Mouse (Mus musculus) urinary bladder, adult 2 months (tissue): Measurements from ENCODE around the gene Grik2. TPM values are rescaled to one million over a fixed set of nuclear protein-coding genes. Genes with fewer than 3 reads are reported as not detected.

Experiments used
- DNase-seq: peaks from one replicate; pipeline ENCODE4 v3.0.0; 2022; ENCODE audit warnings: low spot score
- polyA plus RNA-seq: library from polyadenylated mRNA; depleted of rRNA; stranded (reverse); fragments of >200 nt; gene quantifications from 2 replicates; pipeline ENCODE4 v1.2.3, GENCODE M21; 2012; rRNA removed

Gene Grik2
- polyA plus RNA-seq = 0.51 and 0.91 TPM in 2 replicates

DNA sequence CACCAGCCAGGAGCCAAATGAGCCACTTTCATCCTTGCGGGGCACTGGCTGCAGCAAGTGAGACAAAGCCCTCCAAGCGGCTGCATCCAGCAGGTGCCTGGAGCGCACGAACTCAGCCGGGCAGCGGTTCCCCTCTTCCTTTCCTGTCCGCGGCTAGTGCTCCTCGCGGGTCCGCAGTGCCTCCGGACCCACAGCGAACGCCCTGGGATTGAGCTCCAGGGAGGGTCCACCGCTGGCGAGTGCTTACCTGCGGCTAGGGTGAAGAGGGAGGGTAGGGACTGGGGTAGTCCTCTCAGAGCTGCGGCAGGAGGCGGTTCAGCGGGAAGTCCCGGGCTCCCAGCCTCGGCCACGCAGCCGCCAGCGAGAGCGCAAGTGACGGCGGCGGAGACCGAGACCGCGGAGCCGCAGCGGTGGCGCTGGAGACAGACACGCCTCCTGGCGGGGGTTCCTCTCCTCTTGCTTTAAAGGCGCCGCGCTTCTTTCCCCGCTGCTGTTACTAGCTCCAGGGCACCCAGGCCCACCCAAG is at the start of gene Grik2:
Grik2 (minus strand) TSS at position 386 of the 526 bp plus-strand sequence.
- peak; percentile 21 for DNase-seq

GRCm38 (mm10) chr10:49834392-49834791 is 45.8 kb upstream of the Grik2 start:
- DNase-seq = no peak

- DNase-seq = no peak
Observed at GRCm38 (mm10) chr10:49807276-49807675, 18.7 kb upstream of the Grik2 start.

DNA sequence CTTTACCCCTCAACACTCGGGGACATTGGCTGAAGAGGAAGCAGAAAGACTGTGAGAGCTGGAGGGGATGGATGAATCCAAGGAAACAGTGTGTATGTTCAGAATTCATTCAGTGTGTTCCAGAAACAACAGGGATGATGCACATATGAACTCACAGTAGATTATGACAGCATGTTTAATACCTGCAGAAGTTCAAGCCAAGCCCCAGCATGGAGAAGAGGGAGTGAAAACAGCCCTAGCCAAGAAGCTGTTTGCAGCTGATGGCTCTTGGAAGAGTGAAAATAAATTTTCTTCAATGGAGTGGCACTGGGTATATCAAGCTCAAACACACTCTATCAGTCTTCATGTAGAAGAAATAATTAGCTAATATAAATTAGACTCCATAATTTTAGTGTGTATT is 12.4 kb upstream of the Grik2 start:
- no peak for DNase-seq

DNA sequence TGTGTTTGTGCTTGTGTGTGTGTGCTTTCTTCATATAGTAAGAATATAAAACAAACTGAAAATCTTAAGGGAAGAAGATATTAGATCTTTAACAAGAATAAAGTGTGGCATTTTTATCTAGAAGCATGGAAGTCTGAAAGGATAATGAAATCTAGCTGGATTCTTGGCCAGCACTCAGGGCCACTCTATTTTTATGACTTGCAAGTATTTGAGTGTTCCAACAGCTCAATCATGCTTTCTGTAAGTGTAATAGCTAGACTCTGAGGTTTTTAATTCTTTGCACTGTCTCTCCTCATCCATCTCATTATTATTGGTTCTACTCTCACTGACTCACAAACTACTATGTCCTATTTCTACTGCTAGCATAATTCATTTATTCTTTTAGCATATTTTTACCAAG is 5.6 kb upstream of the Grik2 start:
- no peak for DNase-seq

- DNase-seq = no peak
Observed at GRCm38 (mm10) chr10:49790326-49790725, 1.8 kb upstream of the Grik2 start.

DNA sequence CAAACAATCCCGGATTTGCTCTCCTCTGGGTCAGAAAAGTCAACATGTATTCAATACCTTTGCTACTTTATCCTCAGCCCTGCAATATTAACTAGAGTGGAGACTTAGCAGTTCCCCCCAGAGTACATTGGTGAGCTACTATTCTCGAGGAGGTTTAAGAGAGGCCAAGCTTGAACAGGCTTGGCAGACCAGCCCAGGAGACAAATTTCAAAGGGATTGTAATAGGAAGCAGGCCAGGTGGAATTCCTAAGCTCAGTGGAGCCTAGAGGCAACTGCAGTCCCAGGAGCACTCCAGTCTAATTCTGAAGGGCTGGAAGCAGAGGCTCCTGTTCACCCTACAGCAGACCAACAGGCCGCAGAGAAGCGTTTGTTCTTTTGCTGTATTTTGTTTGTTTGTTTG is 1.1 kb upstream of the Grik2 start:
- DNase-seq = no peak

- DNase-seq = no peak
Observed at GRCm38 (mm10) chr10:49788914-49789313, 348 bp upstream of the Grik2 start.

GRCm38 (mm10) chr10:49786630-49787029 is 1.9 kb downstream of the Grik2 start:
- DNase-seq = no peak

DNA sequence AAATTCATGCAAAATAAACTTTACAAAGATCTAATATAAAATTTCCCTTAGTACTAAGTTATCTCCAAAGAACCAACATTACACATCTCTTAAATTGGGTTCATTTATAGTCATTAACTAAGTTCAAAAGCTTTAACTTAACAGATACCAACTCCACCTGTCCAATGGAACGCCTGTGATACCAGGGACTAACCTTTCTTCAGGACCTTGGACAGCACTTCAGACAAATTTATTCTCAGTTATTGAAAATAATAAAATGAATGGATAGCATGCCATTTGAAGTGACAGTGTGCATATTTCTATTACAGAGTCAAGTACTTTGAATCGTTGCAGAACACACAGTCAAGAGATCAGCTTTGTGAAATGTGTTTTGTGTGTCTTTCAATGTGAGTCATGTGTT is 3.1 kb downstream of the Grik2 start:
- DNase-seq = no peak

DNA sequence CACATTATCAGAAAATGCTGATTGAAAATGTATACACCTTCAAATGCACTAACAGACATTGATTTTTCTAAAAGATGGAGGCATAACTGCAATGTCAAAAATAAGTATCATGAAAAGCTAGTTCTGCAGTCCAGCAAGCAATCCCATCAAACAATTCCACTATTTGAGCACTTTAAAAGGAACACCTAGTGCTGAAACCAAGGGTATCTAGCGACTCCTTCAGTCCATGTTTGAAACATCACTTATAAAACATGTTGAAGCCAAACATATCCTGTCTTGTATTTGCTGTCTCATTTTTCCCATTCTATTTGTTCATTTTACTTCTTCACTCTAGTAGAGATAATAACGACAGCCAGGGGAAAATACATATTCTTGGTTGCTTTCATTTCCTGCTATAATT is 3.7 kb downstream of the Grik2 start:
- no peak for DNase-seq

- DNase-seq = no peak
Observed at GRCm38 (mm10) chr10:49782741-49783691, 5.5 kb downstream of the Grik2 start.

DNA sequence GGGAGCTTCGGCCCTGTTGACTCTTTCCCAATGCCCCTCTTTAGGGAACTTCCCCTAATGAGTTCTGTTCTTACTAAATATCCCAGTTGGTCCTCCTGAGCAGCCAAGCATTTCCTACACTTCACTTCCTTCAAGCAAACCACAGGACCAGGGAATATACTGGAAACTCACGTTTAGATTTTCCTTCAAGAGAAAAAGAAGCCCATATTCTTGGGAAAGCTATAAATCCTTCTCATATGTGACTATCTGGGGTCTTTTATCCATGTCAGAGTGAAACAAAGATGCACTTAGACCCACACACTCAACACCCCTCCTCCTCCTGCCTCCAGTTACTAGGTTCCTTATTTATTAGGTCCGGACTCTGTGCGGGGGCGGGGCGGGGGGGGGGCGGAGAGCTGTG is 6.5 kb downstream of the Grik2 start:
- DNase-seq = no peak

DNA sequence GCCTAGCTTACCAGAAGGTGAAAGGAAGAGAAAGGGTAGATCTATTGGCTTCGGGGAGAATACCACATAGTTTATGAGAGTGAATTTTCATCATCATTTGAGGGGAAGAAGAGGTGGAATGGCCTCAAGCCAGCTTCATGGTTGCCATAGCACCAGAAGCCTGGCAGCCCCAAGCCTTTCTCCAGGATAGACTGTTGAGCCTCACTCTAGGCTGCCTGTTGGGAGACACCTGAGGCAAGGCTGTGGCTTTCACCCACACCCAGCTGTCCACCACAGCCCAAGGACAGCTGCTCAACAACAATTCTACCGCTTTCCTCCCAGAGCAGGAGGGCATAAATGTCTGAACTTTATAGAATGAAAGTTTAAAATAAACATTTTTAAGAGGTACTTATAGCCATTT is 8.1 kb downstream of the Grik2 start:
- DNase-seq = no peak

- no peak for DNase-seq
Observed at GRCm38 (mm10) chr10:49768897-49769296, 19.7 kb downstream of the Grik2 start.

- DNase-seq = no peak
Observed at GRCm38 (mm10) chr10:49767556-49767955, 21.0 kb downstream of the Grik2 start.

DNA sequence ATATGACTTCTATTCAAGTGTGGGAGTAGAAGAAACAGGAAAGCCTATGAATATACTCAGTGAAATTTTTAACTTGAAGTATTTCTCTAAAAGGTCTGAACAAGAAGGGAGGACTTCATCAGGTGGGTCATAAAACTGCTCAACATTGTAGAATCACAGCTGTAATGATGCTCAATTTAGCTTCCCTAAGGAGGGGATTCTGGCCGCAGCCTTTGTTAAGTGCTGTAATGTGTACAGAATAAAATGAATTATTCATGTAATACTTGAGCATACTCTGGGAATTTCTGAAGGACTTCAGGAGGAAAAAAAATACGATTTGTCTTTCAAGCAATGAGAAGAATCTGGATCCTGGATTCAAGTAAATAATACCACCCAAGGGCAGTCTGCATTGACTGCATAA is 26.0 kb downstream of the Grik2 start:
- no peak for DNase-seq

DNA sequence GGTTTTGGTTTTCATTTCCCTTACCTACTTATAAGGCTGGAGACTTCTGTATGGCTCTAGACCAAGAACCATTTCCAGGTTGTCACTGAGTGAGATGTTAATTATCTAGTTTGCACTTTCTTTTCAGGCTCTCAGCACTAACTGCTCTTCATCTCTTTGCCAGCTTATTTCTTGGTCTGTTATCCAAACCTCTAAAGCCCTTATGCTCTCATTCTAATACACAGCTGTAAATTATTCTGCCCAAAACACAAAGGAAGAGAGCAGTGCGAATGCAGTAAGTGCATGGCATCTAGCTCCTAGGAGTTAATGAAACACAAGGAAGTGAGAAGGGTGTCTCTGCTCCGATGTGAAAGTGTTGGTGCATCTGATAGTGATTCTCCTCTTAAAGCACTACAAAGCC is 36.8 kb downstream of the Grik2 start:
- no peak for DNase-seq

- no peak for DNase-seq
Observed at GRCm38 (mm10) chr10:49731841-49732240, 56.7 kb downstream of the Grik2 start.

DNA sequence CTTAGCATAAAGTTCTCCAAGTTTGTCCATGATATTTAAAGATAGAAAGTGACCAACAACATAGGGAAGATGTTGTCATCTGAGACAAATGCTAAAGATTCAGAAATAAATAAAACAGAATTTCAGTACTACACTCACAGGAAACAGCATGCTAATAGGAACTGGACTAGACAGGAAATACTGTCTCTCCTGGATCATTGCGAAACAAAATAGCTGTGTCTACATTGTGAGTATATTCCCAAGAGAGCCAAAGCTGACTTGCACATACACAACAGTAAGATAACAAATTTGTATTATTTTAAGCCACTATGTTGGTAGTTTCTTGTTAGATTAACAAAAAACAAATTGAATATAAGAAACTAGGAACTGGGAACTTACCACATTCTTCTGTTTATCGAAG is 64.9 kb downstream of the Grik2 start:
- DNase-seq = no peak

DNA sequence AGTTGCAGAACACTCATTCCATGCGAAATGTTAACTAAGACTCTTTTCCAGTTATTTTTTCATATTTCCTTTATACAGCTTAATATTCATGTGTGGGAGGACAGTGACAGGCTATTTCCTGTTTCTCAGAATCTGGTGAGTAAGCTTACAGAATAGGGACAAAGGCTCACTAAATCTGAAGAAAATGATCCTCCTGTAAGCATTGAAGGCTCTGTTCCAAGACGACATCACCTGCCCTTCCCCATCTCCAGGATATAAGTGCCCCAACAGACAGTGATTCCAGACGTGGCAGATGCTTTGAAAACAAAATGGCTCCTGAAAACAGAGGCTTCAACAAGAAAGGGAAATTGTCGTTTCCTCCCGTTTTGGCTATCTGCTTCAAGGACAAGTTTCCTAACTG is 71.7 kb downstream of the Grik2 start:
- DNase-seq = no peak

DNA sequence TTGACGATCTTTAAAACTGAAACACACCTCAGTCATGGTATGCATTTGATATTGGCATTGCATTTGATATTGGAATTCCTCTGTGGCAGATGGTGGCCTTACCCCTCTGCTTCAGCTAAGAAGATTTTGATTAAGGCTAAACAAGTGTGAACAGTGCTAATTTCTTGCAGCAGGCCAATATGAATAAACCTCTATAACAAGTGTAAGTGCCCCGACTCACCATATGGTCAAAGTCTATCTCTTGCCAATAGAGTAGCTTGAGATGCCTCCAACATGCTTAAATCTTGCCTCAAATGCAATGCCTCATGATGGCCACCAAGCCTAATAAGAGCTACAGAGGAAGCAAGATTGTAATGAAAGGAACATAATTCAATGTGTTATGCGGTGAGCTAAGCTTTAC is 78.8 kb downstream of the Grik2 start:
- DNase-seq = no peak

DNA sequence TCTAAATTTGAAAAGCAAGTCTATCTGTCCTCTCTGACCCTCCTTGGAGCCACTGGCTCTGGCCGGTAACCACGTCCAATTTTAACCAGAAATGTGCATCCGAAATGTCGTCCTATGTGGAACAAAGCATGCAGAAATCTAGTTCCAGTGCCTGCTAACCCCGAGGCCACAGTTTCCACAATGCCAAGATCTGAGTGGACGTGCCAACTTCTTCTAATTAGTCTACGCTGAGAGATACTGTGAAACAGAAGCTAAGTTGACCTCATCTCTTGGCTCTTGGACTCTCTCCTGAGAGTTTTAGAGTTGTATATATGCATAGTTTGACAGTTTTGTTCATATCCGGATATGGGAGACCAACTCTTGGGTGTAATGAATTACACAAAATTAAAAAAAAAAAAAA is 84.1 kb downstream of the Grik2 start:
- no peak for DNase-seq
